Mouse (Mus musculus) layer of hippocampus, postnatal 14 days (tissue): ENCODE measurements around the gene Kcnq1. TPM values are rescaled to one million over a fixed set of nuclear protein-coding genes. Genes with fewer than 3 reads are reported as not detected.
A peak's percentile ranks its signal among the peaks of the same experiment; 100 is the strongest.

Experiments
- DNase-seq, 2 experiments: peaks; one replicate each; pipeline ENCODE4 v3.0.0; 2021 to 2022; ENCODE audit warnings: low spot score in 2 of 2, mixed read lengths in 1 of 2
- total RNA-seq, 2 experiments: library from RNA; stranded (reverse); gene quantifications; 2 replicates each; pipeline ENCODE4 v1.2.3; 2021

The Kcnq1 gene
- total RNA-seq, 2 experiments from 2014 or later = 1.0 to 1.6 TPM

- no peak for DNase-seq
Measured at GRCm38 (mm10) chr7:143087070-143087579, 19.0 kb upstream of the Kcnq1 start.

- DNase-seq = no peak
Measured at GRCm38 (mm10) chr7:143093847-143094246, 12.3 kb upstream of the Kcnq1 start.

DNA sequence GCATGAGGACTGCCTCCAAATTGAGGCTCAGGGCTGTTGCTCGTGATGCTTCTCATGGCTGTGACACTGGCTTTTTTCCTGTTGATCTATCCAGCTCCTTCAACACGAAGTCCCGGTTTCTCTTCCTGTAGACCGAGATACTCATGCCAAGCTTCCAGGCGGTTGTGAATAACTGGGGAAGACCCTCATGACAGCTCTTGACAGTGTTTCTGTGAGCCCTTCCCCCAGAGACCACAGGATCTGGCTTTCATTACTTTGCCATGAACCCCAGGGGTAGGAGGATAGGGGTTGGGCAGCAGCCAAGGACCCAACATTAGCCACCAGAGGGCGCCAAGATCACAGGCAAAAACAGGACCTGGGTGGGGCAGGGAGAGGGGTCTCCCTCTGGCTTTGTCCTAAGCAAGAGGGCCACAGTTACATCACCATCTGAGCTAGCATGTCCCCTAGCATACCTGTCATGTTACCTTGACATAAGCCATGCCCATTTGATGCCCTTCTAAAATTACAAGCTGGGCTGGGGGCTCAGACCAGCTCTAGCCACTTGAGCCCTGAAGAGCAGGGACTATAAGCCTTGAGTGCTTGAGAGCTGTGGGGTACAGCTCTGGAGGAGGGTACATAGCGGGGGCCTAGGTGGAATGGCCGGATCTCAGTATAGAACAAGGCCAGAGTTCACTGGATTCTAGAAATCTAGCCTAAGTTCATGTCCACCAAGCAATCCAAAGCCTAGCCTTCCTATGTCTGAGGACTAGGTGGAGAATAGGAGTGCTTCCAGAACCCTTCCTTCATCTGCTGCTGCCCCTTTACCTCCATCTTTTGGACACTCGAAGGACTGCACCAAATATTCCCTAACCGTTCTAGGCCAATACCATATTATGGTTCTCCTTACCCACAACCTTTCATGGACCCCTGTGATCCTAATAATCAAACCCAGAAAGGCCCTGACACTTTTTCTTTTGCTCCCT lies 11.3 kb upstream of the Kcnq1 start, which contains the start of gene Trpm5:
Gene Trpm5 (minus strand): TSS at position 51 of the 962 bp plus-strand sequence.
- DNase-seq = peak; percentile 49 to 56

- no peak for DNase-seq
Measured at GRCm38 (mm10) chr7:143095554-143095907, 10.6 kb upstream of the Kcnq1 start.

GRCm38 (mm10) chr7:143100759-143101158 lies 5.4 kb upstream of the Kcnq1 start:
- DNase-seq = no peak

GRCm38 (mm10) chr7:143105258-143105897 lies 784 bp upstream of the Kcnq1 start:
- DNase-seq = no peak

GRCm38 (mm10) chr7:143106672-143107465 lies 707 bp downstream of the Kcnq1 start:
- DNase-seq = no peak

DNA sequence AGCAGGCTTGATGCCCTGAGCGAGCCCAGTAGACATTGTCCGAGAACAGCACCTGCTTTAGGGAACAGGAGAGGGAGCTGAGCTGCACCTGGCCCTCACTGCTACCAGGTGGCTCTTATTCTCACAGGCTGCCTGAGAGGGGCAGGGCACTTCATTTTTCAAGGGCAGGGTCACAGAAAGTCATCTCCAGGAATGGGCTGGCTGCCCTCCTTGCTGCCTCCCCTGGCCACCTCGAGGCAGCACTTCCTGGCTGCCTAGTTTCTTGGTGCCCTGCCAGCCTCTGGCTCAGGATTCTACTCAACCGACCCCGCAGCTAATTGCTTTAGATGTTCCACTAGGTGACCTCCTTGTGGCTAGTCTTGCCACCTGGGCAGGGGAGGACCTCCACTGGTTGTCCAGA lies 2.0 kb downstream of the Kcnq1 start:
- DNase-seq = no peak

GRCm38 (mm10) chr7:143108996-143109660 lies 3.0 kb downstream of the Kcnq1 start:
- DNase-seq = no peak

- DNase-seq = no peak
Measured at GRCm38 (mm10) chr7:143109696-143110095, 3.5 kb downstream of the Kcnq1 start.

DNA sequence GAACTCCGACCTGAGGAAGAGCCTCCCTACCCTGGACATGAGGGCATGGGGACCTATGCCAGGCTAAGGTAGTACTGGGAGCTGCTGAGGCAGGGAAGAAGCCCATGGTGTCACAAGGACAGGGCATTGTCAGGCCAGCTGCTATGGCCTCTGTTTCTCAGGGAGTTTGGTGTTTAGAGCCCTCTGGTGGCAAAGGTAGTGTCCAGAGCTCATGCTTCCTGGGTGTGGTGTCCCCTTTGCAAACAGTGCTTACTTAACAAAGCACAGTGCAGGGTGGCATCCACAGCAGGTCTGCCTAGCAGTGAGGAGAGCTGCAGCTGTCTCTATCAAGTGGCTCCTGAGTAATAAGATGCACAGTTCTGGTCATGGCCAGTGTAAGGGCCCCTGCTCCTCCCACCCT lies 4.6 kb downstream of the Kcnq1 start:
- no peak for DNase-seq

GRCm38 (mm10) chr7:143111719-143112118 lies 5.6 kb downstream of the Kcnq1 start:
- no peak for DNase-seq

DNA sequence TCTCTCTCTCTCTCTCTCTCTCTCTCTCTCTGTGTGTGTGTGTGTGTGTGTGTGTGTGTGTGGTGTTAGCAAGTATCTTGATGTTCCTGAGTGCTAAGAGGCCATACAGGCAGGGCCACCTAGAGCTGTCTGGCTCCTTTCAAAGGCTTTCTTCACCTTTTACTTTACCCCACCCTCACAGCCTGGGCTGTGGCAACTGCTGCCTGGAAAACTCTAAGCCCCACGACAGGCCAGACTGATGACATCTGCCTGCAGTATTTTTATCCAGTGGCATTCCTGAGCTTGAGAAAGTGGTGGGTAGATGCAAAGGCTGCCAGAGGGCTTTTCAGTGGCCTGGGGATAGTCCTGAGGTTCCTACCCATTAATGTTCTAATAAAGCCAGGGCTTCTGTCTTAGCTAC lies 6.2 kb downstream of the Kcnq1 start:
- DNase-seq = no peak

DNA sequence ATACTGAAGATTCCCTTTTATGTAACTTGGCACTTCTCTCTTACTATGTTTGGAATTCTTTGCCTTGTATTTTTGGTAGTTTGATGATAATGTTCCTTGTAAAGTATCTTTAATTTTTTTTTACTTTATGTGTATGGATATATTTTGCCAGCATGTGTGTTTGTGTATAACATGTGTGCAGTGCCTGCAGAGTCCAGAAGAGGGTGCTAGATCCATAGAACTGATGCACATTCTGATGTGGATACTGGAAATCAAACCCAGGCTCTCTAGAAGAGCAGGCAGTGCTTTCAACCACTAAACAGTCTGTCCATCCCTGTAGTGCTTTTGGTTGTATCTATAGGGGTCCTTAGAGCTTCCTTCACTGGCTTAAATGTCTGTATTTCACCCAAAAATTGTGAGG lies 8.6 kb downstream of the Kcnq1 start:
- DNase-seq = no peak

GRCm38 (mm10) chr7:143116521-143116920 lies 10.4 kb downstream of the Kcnq1 start:
- no peak for DNase-seq

GRCm38 (mm10) chr7:143119407-143119806 lies 13.2 kb downstream of the Kcnq1 start:
- DNase-seq = no peak

GRCm38 (mm10) chr7:143119826-143120225 lies 13.7 kb downstream of the Kcnq1 start:
- no peak for DNase-seq

DNA sequence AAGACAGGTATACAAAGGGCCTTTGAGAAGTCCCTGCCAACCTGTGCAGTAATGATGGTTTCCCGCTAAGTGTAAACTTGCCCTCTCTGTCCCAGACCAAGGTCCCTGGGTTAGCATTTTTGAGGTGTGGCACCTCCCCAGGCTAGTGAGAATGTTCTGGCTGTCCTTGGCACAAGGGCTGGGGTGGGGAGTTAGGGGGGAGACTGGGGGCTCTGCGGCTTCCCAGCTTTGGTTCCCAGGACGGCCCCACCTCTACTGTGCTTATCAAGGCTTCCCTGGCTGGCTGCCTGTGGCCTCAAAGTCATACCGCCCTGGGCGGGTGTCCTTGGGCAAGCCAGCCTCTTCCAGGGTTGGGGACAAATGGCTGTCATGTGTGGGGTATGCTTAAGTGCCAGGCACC lies 16.0 kb downstream of the Kcnq1 start:
- DNase-seq = no peak

GRCm38 (mm10) chr7:143123876-143124669 lies 17.9 kb downstream of the Kcnq1 start:
- DNase-seq = peak in 1 of 2 experiments; percentile 6

DNA sequence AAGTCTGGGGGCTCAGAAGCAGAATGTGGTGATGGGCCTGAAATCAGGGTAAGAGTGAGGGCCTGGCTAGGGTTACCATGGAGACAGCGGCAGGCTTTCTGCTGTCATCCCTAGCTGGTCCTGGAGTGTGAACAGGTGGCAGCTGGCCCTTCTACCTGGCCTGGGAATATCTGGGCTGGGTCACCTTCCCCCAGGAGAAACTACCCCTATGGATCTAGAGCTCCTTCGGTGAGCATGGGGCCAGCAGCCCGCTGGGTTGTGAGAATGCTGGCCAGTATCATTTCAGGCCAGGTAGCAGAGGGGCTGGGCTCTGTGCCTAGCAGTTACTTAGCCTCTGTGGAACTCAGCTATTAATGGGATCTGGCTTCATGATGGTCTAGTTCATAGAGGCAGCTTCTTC lies 18.7 kb downstream of the Kcnq1 start:
- no peak for DNase-seq
